Mouse (Mus musculus) brain, embryonic 14.5 days (tissue): ENCODE results near the gene E330009J07Rik.

ENCODE experiments used
- CTCF ChIP-seq: fragments of 200-500 bp; IDR thresholded peaks from 2 replicates; pipeline ENCODE4 v1.5.1; 2012; ENCODE audit warnings: inconsistent platforms, mild to moderate bottlenecking, moderate library complexity, borderline replicate concordance; ENCODE audit not compliant: insufficient read depth, insufficient read length; ENCODE audit errors: extremely low read depth
- POLR2A ChIP-seq: fragments of 200-500 bp; IDR thresholded peaks from 2 replicates; pipeline ENCODE4 v1.6.1; 2012; ENCODE audit warnings: mild to moderate bottlenecking, inconsistent platforms, borderline replicate concordance; ENCODE audit not compliant: poor library complexity, insufficient read depth, insufficient read length, severe bottlenecking; ENCODE audit errors: extremely low read depth

GRCm38 (mm10) chr6:40454436-40455041 is 18.6 kb upstream of the E330009J07Rik start:
- peak; percentile 51; the same call in 1 of the 2 replicates for TF ChIP-seq CTCF
- no peak for TF ChIP-seq POLR2A
